Mouse (Mus musculus) ES-E14 (cell line): ENCODE data around the gene Bhlhe40. TPM values are rescaled to one million over a fixed set of nuclear protein-coding genes. Genes with fewer than 3 reads are reported as not detected.

Source experiments
- DNase-seq: peaks from one replicate; pipeline ENCODE4 v3.0.0-alpha.2; 2013; ENCODE audit warnings: low read depth, low spot score
- H3K27ac ChIP-seq: 2 replicates; pipeline ENCODE4 v1.5.1; 2012; ENCODE audit warnings: low read depth, mild to moderate bottlenecking, low read length, moderate library complexity, mixed read lengths; ENCODE audit not compliant: poor library complexity, insufficient read depth, severe bottlenecking
- H3K36me3 ChIP-seq: 2 replicates; pipeline ENCODE4 v1.6.1; 2012; ENCODE audit warnings: mild to moderate bottlenecking, low read length, moderate library complexity, mixed read lengths; ENCODE audit not compliant: control insufficient read depth, poor library complexity, insufficient read depth, severe bottlenecking
- H3K4me1 ChIP-seq, 2 experiments: fragments of 150-350 bp in 1 of 2; sonication (generic) in 1 of 2; 2 replicates each; pipeline ENCODE4 v1.6.1; 2012; ENCODE audit warnings: low read length in 2 of 2, mild to moderate bottlenecking in 1 of 2, mixed read lengths in 1 of 2; ENCODE audit not compliant: control insufficient read depth in 2 of 2, insufficient read depth in 2 of 2, poor library complexity in 1 of 2
- H3K4me3 ChIP-seq, 2 experiments: fragments of 150-350 bp in 1 of 2; sonication (generic) in 1 of 2; 2 replicates each; pipeline ENCODE4 v1.5.1; 2012; ENCODE audit warnings: low read length in 2 of 2, low read depth in 1 of 2, mild to moderate bottlenecking in 1 of 2, mixed read lengths in 1 of 2; ENCODE audit not compliant: insufficient read depth in 1 of 2, poor library complexity in 1 of 2, severe bottlenecking in 1 of 2
- H3K9ac ChIP-seq: 2 replicates; pipeline ENCODE4 v1.6.1; 2012; ENCODE audit warnings: low read depth, mild to moderate bottlenecking, low read length, mixed read lengths; ENCODE audit not compliant: poor library complexity, insufficient read depth, severe bottlenecking
- H3K9me3 ChIP-seq: fragments of 150-350 bp; sonication (generic); 2 replicates; pipeline ENCODE4 v1.6.1; 2012; ENCODE audit warnings: low read depth, mild to moderate bottlenecking, low read length; ENCODE audit not compliant: control insufficient read depth, insufficient read depth
- CHD2 ChIP-seq: IDR thresholded peaks from 2 replicates; pipeline ENCODE4 v1.6.1; 2014; ENCODE audit warnings: mild to moderate bottlenecking, low read depth, low read length, inconsistent platforms
- HCFC1 ChIP-seq: IDR thresholded peaks from 2 replicates; pipeline ENCODE4 v1.6.1; 2012; ENCODE audit warnings: low read length, inconsistent platforms, borderline replicate concordance; ENCODE audit not compliant: insufficient read depth
- MAFK ChIP-seq: IDR thresholded peaks from 2 replicates; pipeline ENCODE4 v1.6.1; 2014; ENCODE audit warnings: mild to moderate bottlenecking, low read depth, low read length, inconsistent platforms; ENCODE audit not compliant: insufficient read depth
- ZC3H11A ChIP-seq: IDR thresholded peaks from 2 replicates; pipeline ENCODE4 v1.6.1; 2012; ENCODE audit warnings: low read depth, mild to moderate bottlenecking, inconsistent platforms, low read length, borderline replicate concordance
- ZNF384 ChIP-seq: IDR thresholded peaks from 2 replicates; pipeline ENCODE4 v1.6.1; 2012; ENCODE audit warnings: low read depth, low read length, inconsistent platforms
- in situ Hi-C, 2 experiments: fragments of 600-800 bp; cut with MboI; formaldehyde crosslinking; loops; one replicate each; pipeline ENCODE4 v1.15.1; 2025; ENCODE audit warnings: low sequenced_read_pairs in 2 of 2, inconsistent platforms in 1 of 2; ENCODE audit not compliant: unreplicated experiment in 2 of 2
- total RNA-seq: library from RNA; depleted of rRNA; stranded (reverse); fragments of 300-350 nt; gene quantifications from 2 replicates; pipeline ENCODE4 v1.2.3, GENCODE M21; 2012; rRNA removed

The Bhlhe40 gene
- total RNA-seq, 1 experiment = 13.0 TPM

DNA sequence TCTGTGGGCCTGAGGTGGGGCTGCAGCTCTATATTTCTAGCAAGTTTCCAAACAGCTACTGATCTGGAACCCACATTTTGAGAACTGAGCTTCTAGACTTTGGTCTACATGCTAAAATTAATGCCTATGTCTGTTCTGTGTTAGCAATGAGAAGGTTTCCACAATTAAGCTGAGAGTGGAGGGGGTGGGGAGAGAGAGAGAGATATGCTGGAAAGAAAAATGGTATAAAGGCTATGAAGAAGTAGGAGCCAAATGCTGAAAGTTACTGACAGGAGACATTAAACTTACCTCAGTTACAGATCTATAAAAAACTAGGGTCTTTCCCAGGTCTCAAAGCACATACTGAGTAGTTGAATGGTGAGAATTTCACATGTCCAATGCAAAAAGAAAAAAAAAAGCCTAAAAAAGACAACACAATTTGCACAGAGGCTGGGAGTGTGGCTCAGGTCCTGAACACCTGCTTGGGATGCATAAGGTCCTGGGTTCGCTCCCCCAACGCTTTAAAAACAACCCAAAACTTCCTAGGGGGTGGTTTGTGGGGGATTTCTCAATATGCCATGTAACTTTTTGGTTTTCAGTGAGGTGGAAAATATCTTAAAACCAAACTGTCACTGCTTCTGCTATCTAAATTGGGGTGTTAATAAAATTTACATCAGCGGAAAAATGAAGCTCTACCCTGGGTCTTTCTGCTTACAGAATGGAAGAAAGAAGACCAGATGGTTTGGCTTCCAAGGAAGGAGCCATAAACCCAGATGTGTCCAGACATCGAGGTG, 50.9 kb downstream of the Bhlhe40 start:
- H3K9me3 ChIP-seq = no peaks in the 10 kb centered on the region
- no peak overlapping the region for H3K27ac ChIP-seq
- no peaks in the 10 kb centered on the region for H3K36me3 ChIP-seq
- H3K9ac ChIP-seq = no peak overlapping the region
- H3K4me3 ChIP-seq = no peak overlapping the region
- no peak for TF ChIP-seq ZC3H11A
- no peak for TF ChIP-seq CHD2
- TF ChIP-seq HCFC1 = no peak
- TF ChIP-seq MAFK = no peak
- TF ChIP-seq ZNF384 = no peak
- peaks cover 0 to 2% of the 10 kb centered on the region in 2 experiments; a peak in 2 of 4 replicates for H3K4me1 ChIP-seq
- in situ Hi-C loops = loop anchor here in 1 of 2 experiments (25.0 kb wide), 1 partner anchor 274 kb away; no protein-coding TSS in a partner anchor
- no peak for DNase-seq

DNA sequence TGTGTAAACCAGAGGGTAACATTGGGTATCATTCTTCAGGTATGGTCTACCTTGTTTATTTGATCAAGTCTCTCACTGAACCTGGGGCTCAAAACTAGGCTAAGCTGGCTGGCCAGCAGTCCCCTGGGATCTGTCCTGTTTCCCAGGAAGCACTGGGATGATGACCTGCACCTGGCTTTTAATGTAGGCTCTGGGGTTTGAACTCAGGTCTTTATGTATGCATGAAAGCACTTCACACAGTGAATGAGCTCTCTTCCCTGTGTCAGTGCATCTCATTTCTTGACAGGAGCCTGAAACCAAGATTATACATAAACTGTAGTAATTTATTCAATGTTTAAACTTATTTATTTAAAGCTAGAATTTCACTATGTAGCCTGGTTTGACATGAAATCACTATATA, 51.7 kb downstream of the Bhlhe40 start:
- Histone ChIP-seq H3K9ac (no peak overlapping the region), H3K4me1 (peaks cover 0 to 2% of the 10 kb centered on the region in 2 experiments; a peak in 1 of 4 replicates), H3K9me3 (no peaks in the 10 kb centered on the region), H3K36me3 (no peaks in the 10 kb centered on the region), H3K27ac (no peak overlapping the region), H3K4me3 (no peak overlapping the region)
- DNase-seq = no peak
- TF ChIP-seq CHD2 = no peak
- no peak for TF ChIP-seq MAFK
- TF ChIP-seq ZC3H11A = no peak
- no peak for TF ChIP-seq HCFC1
- TF ChIP-seq ZNF384 = no peak
- in situ Hi-C loops = loop anchor here in 1 of 2 experiments (25.0 kb wide), 1 partner anchor 275 kb away; no protein-coding TSS in a partner anchor

DNA sequence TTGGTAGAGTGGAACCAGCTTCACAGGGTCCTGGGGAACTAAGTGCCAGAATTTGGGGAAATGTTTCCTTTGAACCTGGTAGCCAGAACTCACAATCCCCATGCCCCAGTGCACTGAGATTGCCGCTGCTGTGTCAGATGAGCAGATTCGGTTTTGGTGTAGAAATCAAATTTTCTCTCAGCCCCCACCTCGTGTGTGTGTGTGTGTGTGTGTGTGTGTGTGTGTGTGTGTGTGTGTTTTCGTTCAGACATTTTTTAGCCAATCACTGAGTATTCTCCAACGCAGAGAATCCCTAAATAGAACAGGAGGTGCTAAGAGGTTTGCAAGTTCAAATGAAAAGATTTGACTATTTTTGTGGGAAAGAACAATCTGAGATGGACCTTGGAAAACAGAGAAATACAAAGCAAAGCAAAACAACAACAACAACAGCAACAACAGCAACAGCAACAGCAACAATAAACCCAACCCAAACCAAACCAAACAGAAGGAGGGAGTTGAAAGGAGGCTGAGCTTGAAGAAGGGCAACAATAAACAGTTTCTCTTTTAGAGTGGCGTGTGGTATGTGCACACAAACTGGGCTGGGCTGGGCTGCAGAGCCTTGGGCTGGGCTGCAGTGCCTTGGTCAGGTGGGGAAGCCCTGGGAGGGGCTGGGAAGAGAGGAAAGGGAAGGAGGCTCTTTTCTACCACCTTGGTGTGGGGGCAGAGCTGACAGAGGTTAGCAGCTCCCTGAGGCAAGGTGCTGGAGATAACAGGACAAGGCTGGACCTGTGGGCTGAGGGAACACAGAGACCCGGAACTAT, 52.9 kb downstream of the Bhlhe40 start:
- in situ Hi-C loops = loop anchor here in 1 of 2 experiments (25.0 kb wide), 1 partner anchor 276 kb away; no protein-coding TSS in a partner anchor

More for the DNA sequence above, 52.9 kb downstream of the Bhlhe40 start:
- Histone ChIP-seq H3K27ac (no peak overlapping the region), H3K36me3 (no peaks in the 10 kb centered on the region), H3K4me3 (no peak overlapping the region), H3K9ac (no peak overlapping the region), H3K9me3 (no peaks in the 10 kb centered on the region), H3K4me1 (peaks cover 0 to 5% of the 10 kb centered on the region in 2 experiments; a peak in 1 of 4 replicates)
- DNase-seq = no peak
- TF ChIP-seq ZC3H11A (no peak), CHD2 (no peak), MAFK (no peak), ZNF384 (no peak), HCFC1 (no peak)

Other genes starting within 250 kb of the Bhlhe40 start
- gene Arl8b, start 122.5 kb downstream of the Bhlhe40 start, total RNA-seq = 45.1 and 45.8 TPM in 2 replicates
- 27.6 and 29.4 TPM in 2 replicates for gene Edem1, start 168.0 kb downstream of the Bhlhe40 start, total RNA-seq